Mouse (Mus musculus): ENCODE measurements around the gene Gm49380.

DNA sequence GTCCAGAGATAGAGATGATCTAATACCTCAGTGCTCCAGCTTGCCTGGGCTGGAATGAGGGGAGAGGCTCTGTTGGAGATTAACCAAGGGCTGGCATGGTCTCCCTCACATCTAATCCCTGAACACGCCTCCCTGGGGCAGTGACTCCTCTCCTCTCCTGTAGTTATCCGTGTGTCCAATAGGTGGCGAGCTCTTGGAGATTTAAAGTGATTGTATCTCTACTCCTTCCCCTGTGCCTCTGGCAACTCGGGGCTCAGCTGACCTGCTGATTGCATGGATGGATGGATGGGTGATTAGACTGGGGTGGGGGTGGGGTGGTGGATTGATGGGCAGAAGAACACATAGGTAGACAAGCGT, 36.6 kb downstream of the Gm49380 start:
- TF ChIP-seq EP300 (optimal IDR thresholded peaks at IDR 0.05) = no peak
- TF ChIP-seq CTCF (IDR thresholded peaks at IDR 0.05; ENCODE audit: low read depth) = peak; percentile 80
